Mouse (Mus musculus) adrenal gland, postnatal 14 days (tissue): ENCODE results near the gene Ccdc116. TPM values are rescaled to one million over a fixed set of nuclear protein-coding genes. Genes with fewer than 3 reads are reported as not detected.
"Not testable (repeated sequence)": the region's sequence is repeated elsewhere in the genome, so short reads cannot be mapped to it uniquely, and the experiment has no call there.

Experiments used
- DNase-seq: peaks from one replicate; pipeline ENCODE4 v3.0.0; 2021; ENCODE audit warnings: mixed read lengths
- long read RNA-seq, 2 experiments: library from polyadenylated mRNA; stranded (forward); transcript quantifications; one replicate each; pipeline ENCODE4 v2.0.0; 2021
- total RNA-seq: library from RNA; stranded (reverse); gene quantifications from 2 replicates; pipeline ENCODE4 v1.2.3, GENCODE M21; 2021

The Ccdc116 gene
- 0.45 TPM in 1 of 2 replicates, not detected in the other for total RNA-seq
- long read RNA-seq, experiment 1: 0 reads
- long read RNA-seq, experiment 2: 0 reads

GRCm38 (mm10) chr16:17146772-17147235, at the start of gene Ccdc116:
Ccdc116 (minus strand) TSS chr16:17147229.
- DNase-seq: peak; percentile 89

DNA sequence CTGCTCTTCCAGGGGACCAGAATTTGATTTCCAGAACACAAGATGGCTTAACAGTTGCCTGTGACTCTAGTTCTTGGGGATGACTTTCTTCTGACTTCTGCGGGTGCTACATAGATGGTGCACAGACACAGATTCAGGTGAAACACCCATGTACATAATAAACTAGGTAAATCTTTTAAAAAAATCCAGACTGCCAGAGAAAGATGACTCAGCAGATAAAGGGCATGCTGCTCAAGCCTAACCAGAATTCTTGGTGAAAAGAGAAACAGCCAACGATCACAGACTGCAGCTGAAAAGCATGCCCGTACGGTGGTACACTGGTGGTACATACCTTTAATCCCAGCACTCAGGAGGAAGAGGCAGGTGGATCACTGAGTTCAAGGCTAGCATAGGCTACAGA, 46.8 kb upstream of the Ccdc116 start:
- DNase-seq: no peak

DNA sequence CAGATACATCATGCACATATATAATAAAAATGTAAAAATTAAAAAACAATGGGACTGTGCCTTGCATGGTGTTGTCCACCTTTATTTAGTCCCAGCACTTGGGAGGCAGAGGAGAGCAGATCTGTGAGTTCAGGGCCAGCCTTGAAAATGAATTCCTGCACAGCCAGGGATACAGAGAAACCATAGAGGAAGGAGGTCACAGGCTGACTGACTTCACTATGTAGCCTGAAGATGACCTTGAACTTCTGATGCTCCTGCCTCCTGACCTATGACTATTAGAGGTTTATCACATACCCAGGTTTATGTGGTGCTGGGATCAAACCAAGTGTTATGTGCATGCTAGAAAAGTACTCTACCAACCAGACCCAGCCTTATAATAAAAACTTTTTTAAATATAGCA, 38.4 kb upstream of the Ccdc116 start:
- no peak for DNase-seq

GRCm38 (mm10) chr16:17183003-17183402, 36.0 kb upstream of the Ccdc116 start:
- DNase-seq: no peak

DNA sequence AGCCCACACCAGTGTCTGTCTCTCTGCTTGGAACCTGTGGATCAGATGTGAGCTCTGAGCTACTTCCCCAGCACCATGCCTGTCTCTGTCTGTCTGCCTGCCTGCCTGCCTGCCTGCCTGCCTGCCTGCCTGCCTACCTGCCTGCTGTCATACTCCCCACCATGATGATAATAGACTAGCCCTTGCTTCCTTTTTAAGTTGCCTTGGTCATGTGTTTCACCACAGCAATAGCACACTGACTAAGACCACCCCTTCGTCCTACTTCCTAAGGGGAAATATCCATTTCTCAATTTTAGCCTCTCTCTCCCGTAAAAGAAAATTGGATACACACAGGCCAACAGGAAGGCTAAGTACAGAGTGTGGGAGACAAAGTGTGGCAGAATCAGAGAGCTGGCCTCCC, 35.1 kb upstream of the Ccdc116 start:
- DNase-seq: no peak

DNA sequence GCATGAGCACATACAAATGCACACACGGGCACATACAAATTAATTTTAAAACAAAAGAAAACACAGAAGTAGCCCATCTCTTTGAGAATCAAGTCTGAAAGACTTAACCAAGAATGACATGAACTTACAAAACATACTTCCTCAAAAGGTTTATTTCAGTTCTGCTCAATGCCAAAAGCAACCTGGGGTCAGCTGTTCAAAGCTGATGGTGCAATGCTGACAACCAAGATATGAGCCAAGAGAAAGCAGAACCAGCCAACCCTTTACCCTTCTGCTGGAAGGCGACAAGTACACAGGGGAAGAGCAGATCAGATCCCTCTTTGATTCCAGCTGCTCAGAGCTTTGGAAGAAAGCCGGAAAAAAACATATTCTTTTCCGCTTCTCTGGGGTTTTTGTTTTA, 34.4 kb upstream of the Ccdc116 start:
- DNase-seq: peak; percentile 58

GRCm38 (mm10) chr16:17179706-17180105, 32.7 kb upstream of the Ccdc116 start:
- DNase-seq: no peak

GRCm38 (mm10) chr16:17177623-17178170, 30.7 kb upstream of the Ccdc116 start:
- no peak for DNase-seq

GRCm38 (mm10) chr16:17175765-17176164, 28.7 kb upstream of the Ccdc116 start:
- peak; percentile 35 for DNase-seq

GRCm38 (mm10) chr16:17168049-17168448, 21.0 kb upstream of the Ccdc116 start:
- DNase-seq: no peak

- DNase-seq: no peak
Observed at GRCm38 (mm10) chr16:17167179-17167578, 20.1 kb upstream of the Ccdc116 start.

DNA sequence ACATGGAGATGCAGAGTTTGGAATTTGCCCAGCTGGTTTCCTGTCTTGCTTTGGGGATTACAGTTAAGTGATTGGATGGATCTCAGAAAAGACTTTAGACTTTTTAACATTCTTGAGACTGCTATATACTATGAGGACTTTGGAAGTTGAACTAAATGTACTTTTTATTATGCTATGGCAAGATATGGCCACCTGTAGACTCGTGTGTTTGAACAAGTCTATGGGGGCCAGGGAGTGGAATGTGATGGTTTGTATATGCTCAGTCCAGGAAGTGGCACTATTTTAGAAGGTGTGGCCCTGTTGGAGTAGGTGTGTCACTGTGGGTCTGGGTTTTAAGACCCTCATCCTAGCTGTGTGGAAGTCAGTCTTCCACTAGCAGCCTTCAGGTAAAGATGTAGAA, 18.4 kb upstream of the Ccdc116 start:
- not testable (repeated sequence) for DNase-seq

- peak; percentile 55 for DNase-seq
Observed at GRCm38 (mm10) chr16:17154346-17154745, 7.3 kb upstream of the Ccdc116 start.

GRCm38 (mm10) chr16:17151874-17152273, 4.8 kb upstream of the Ccdc116 start:
- DNase-seq: no peak

DNA sequence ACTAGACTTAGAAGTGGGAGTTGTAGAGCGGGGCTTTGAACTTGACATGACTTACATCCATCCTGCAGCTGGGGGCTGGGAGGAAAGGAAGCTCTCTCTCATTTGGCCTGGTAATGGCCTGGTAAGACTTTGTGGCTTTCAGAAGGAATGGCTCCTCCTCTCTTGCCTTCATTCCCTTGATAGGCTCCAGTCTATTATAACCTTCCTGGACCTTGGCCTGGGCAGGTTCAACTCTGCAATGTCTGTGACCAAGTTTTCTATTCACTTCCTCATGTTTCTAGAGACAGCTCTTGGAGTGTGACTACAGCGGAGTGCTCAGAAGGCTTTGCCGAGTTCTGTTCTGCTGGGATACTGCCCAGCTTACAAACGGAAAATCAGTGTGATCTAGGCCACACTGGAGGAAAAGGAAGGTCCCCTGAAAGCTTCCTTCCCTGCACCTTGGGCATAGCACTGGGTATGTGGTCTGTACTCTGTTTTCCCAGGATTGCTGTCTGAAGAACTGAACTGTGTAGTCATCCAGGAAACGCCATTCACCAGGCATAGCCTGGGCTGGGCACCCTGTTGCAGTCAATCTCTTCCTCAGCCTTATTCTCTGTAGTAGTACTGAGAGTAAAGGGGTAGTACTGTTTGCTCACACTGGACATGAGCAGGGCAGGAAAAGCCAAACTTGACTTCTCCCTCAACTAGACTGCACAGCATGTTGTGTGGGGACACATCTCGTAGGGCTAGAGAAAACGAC, 3.7 kb upstream of the Ccdc116 start:
- DNase-seq: no peak

GRCm38 (mm10) chr16:17148084-17148483, 1.1 kb upstream of the Ccdc116 start:
- peak; percentile 34 for DNase-seq

DNA sequence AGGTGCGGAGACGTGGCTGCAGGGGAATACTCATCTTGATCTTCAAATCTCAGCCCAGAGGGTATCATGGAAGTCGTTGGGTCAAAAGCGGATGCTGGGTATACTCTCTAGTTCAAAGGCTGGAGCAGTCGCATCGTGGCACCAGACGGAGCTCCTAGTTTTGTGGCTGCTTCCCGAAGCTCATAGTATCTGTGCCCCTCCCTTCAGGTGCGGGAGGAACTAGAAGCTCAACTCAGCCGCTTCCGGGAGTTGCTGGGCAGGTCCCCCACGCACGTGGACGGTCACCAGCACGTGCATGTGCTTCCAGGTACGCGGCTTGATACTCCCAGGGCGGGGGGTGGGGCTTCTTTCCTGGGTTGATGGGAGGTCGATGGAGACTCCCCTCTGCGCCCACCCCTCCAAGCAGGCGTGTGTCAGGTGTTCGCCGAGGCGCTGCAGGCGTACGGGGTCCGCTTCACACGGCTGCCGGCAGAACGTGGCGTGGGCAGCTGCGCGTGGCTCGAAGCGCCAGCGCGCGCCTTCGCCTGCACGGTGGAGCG, 431 bp upstream of the Ccdc116 start:
- DNase-seq: peak; percentile 33

DNA sequence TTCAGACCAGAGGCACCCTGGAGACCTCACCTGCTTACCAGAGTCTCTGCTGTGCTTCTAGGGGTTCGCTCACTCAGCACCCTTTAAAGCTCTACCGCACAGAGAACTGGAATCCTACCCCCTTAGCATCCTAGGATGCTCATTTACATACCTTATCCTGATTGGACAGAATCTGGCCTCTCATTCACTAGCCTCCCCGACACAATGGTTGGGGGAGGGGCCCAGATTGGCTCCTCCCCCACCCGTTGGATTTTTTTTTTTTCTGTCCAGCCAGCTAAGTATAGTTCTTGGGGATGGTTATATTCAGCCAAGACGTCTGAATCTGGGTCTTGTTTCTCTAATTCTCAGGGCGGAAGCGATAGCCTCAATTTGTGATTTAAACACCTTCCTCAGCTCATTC, 2.7 kb downstream of the Ccdc116 start, which contains the start of gene Ydjc:
TSS of gene Ydjc (plus strand) at position 283 of the 400 bp plus-strand sequence.
- no peak for DNase-seq

DNA sequence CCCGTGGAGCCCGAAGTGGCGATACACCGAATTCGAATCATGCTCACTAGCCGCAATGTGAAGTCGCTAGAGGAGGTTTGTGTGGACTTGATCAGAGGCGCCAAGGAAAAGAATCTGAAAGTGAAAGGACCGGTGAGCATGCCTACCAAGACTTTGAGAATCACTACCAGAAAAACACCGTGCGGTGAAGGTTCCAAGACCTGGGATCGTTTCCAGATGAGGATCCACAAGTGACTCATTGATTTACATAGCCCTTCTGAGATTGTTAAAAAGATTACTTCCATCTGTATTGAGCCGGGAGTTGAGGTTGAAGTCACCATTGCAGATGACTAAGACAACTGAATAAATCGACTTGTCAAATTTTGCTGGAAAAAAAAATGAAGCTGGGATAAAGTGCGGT, 9.7 kb downstream of the Ccdc116 start:
- DNase-seq: peak; percentile 22

GRCm38 (mm10) chr16:17132906-17133200, 14.2 kb downstream of the Ccdc116 start:
- no peak for DNase-seq

DNA sequence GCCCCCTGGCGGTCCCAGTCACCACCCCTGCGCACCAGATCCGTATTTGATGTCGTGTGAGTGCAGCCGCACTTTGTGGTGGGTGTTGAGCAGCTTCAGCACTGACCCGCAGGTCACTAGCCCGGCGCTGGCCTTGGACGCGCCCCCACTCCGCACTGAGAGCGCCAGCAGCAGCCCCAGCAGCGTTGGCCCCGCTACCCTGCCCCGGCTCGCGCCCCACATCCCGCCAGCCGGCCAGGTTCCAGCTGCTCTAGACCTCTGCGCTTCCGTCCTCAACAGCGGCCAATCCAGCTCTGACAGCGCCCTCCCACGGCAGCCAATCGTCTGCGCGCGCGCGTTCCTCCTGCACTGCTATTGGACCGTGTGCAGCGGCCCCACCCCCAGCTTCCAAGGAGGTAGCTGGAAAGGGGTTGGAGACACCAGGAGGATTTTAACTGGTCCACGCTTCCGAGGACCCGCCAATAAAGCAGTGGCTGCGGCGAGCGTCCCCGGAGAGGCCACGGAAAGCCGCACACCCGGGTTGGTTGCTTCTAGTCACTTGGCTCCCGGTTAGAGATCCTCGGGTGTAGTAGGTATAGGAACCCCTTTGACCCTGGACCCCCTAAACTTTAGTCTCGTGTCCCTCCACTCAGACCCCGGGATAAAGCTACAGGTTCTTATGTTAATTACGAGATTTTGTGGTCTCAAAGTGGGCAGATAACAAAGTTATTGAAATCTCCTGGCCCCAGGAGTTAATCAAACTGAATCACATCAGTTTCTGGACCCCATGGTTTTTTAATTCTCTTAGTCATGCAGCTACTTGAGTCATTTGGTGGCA, 14.7 kb downstream of the Ccdc116 start, which contains the start of gene Sdf2l1:
TSS of gene Sdf2l1 (minus strand) at position 295 of the 817 bp plus-strand sequence.
- DNase-seq: peak; percentile 98

- peak; percentile 27 for DNase-seq
Observed at GRCm38 (mm10) chr16:17131191-17132088, 15.6 kb downstream of the Ccdc116 start.
